Mouse (Mus musculus) heart, adult 2 months (tissue): ENCODE measurements around the gene Kalrn. TPM values are rescaled to one million over a fixed set of nuclear protein-coding genes. Genes with fewer than 3 reads are reported as not detected.

Experiments
- DNase-seq, 2 experiments: peaks; one replicate each; pipeline ENCODE4 v3.0.0; 2021
- H3K27ac ChIP-seq: fragments of 200-600 bp; 2 replicates; pipeline ENCODE4 v1.8.1; 2022
- H3K27me3 ChIP-seq: fragments of 200-500 bp; 2 replicates; pipeline ENCODE4 v1.6.1; 2012; ENCODE audit warnings: mild to moderate bottlenecking, low read length, inconsistent platforms, mixed read lengths; ENCODE audit not compliant: control insufficient read depth, insufficient read depth
- H3K36me3 ChIP-seq: fragments of 200-500 bp; 2 replicates; pipeline ENCODE4 v1.6.1; 2012; ENCODE audit warnings: low read length, inconsistent platforms; ENCODE audit not compliant: control insufficient read depth, insufficient read depth
- H3K4me1 ChIP-seq: fragments of 200-500 bp; 2 replicates; pipeline ENCODE4 v1.6.1; 2011; ENCODE audit warnings: low read length; ENCODE audit not compliant: control insufficient read depth, insufficient read depth
- H3K4me3 ChIP-seq: fragments of 200-600 bp; 2 replicates; pipeline ENCODE4 v1.8.1; 2022
- H3K79me2 ChIP-seq: fragments of 200-500 bp; replicated peaks from 2 replicates; pipeline ENCODE4 v1.6.1; 2012; ENCODE audit warnings: mild to moderate bottlenecking, inconsistent platforms, low read length, moderate library complexity, mixed read lengths; ENCODE audit not compliant: control insufficient read depth, insufficient read depth
- H3K9ac ChIP-seq: fragments of 200-500 bp; 2 replicates; pipeline ENCODE4 v1.6.1; 2012; ENCODE audit warnings: low read depth, mild to moderate bottlenecking, control low read depth, inconsistent platforms, low read length, mixed read lengths
- CTCF ChIP-seq: fragments of 200-600 bp; IDR thresholded peaks from 2 replicates; pipeline ENCODE4 v1.8.1; 2022; ENCODE audit warnings: antibody characterized with exemption, mild to moderate bottlenecking, moderate library complexity
- EP300 ChIP-seq: fragments of 200-500 bp; IDR thresholded peaks from 2 replicates; pipeline ENCODE4 v1.6.1; 2011; ENCODE audit warnings: low read depth, low read length, control low read depth; ENCODE audit not compliant: insufficient read depth
- POLR2A ChIP-seq: fragments of 200-500 bp; IDR thresholded peaks from 2 replicates; pipeline ENCODE4 v1.6.1; 2011; ENCODE audit warnings: mild to moderate bottlenecking, low read depth, low read length, control low read depth; ENCODE audit not compliant: insufficient read depth
- WGBS: fragments of 180-500 bp; shearing (Covaris S2); methylation state at CpG from one replicate; pipeline ENCODE4 v1.1.7; 2018; 5-methylcytosine and 5-hydroxymethylcytosine counted together
- intact Hi-C: fragments of 180-260 bp; cut with DNase I; formaldehyde crosslinking; loops from one replicate; pipeline ENCODE4 v1.15.1; 2025
- polyA plus RNA-seq: library from polyadenylated mRNA; depleted of rRNA; stranded (reverse); fragments of >200 nt; gene quantifications from 2 replicates; pipeline ENCODE4 v1.2.3, GENCODE M21; 2012
- total RNA-seq, 2 experiments: library from RNA; stranded (reverse); gene quantifications; 2 replicates each; pipeline ENCODE4 v1.2.3; 2021

Gene Kalrn
- total and polyA plus RNA-seq, 3 experiments: 8.2 to 31.8 (median 26.1) TPM

- under 1% methylated on average over 44 of the region's 44 CpGs for WGBS
- H3K27ac ChIP-seq: peak within 1 kb of the TSS; percentile 76
- intact Hi-C loops: no loop called here
- peak; percentile 88 to 91 for DNase-seq
- no peaks in the 10 kb centered on the region for H3K79me2 ChIP-seq
- H3K27me3 ChIP-seq: no peaks in the 10 kb centered on the region
- TF ChIP-seq CTCF (no peak), POLR2A (peak; percentile 59; the same call in 1 of the 2 replicates)
- no peaks in the 10 kb centered on the region for H3K36me3 ChIP-seq
- peak within 1 kb of the TSS; percentile 87 for H3K9ac ChIP-seq
- H3K4me1 ChIP-seq: no peaks in the 10 kb centered on the region; the same call in 1 of the 2 replicates
- peak within 1 kb of the TSS; percentile 85 for H3K4me3 ChIP-seq
Measured at GRCm38 (mm10) chr16:33966538-33967282, 606.6 kb downstream of the Kalrn start, which contains the start of gene Umps. TSS of gene Umps (minus strand) at chr16:33967038.

GRCm38 (mm10) chr16:33965878-33966537, 607.3 kb downstream of the Kalrn start:
- intact Hi-C loops: no loop called here
- H3K9ac ChIP-seq: peak overlapping the region; percentile 87
- no peaks in the 10 kb centered on the region for H3K36me3 ChIP-seq
- H3K4me1 ChIP-seq: no peaks in the 10 kb centered on the region; the same call in 1 of the 2 replicates
- no peaks in the 10 kb centered on the region for H3K79me2 ChIP-seq
- peak overlapping the region; percentile 85 for H3K4me3 ChIP-seq
- DNase-seq: no peak
- TF ChIP-seq CTCF: no peak
- no peak for TF ChIP-seq EP300
- peak overlapping the region; percentile 76 for H3K27ac ChIP-seq
- H3K27me3 ChIP-seq: no peaks in the 10 kb centered on the region
- 18% methylated on average over 15 of the region's 15 CpGs for WGBS

GRCm38 (mm10) chr16:33963509-33963908, 609.8 kb downstream of the Kalrn start:
- DNase-seq: no peak
- Histone ChIP-seq H3K36me3 (no peaks in the 10 kb centered on the region), H3K4me3 (no peak overlapping the region), H3K27me3 (no peaks in the 10 kb centered on the region), H3K79me2 (no peaks in the 10 kb centered on the region), H3K4me1 (no peaks in the 10 kb centered on the region; the same call in 1 of the 2 replicates), H3K27ac (no peak overlapping the region), H3K9ac (no peak overlapping the region)
- intact Hi-C loops: no loop called here
- no peak for TF ChIP-seq POLR2A
- no peak for TF ChIP-seq EP300
- no peak for TF ChIP-seq CTCF
- 78% methylated on average over 6 of the region's 6 CpGs for WGBS

GRCm38 (mm10) chr16:33954793-33955192, 618.5 kb downstream of the Kalrn start:
- TF ChIP-seq CTCF (no peak), POLR2A (no peak), EP300 (no peak)
- Histone ChIP-seq H3K27me3 (no peaks in the 10 kb centered on the region), H3K4me1 (no peaks in the 10 kb centered on the region; the same call in 1 of the 2 replicates), H3K79me2 (no peaks in the 10 kb centered on the region; the same call in 1 of the 2 replicates), H3K36me3 (peaks cover 3% of the 10 kb centered on the region), H3K4me3 (no peak overlapping the region), H3K9ac (no peak overlapping the region), H3K27ac (no peak overlapping the region)
- intact Hi-C loops: loop anchor here (5.0 kb wide), 1 partner anchor 33 kb away; no protein-coding TSS in a partner anchor
- no peak for DNase-seq
- 87% methylated on average over 1 of the region's 1 CpGs for WGBS

GRCm38 (mm10) chr16:33953008-33953407, 620.3 kb downstream of the Kalrn start:
- no peak overlapping the region for H3K9ac ChIP-seq
- no peak overlapping the region for H3K4me3 ChIP-seq
- no peaks in the 10 kb centered on the region; the same call in 1 of the 2 replicates for H3K4me1 ChIP-seq
- WGBS: 84% methylated on average over 4 of the region's 4 CpGs
- peaks cover 3% of the 10 kb centered on the region for H3K36me3 ChIP-seq
- TF ChIP-seq POLR2A: no peak
- no peak for TF ChIP-seq EP300
- TF ChIP-seq CTCF: no peak
- DNase-seq: no peak
- no peak overlapping the region for H3K27ac ChIP-seq
- intact Hi-C loops: loop anchor here (5.0 kb wide), 1 partner anchor 34 kb away; no protein-coding TSS in a partner anchor
- H3K27me3 ChIP-seq: no peaks in the 10 kb centered on the region
- H3K79me2 ChIP-seq: no peaks in the 10 kb centered on the region; the same call in 1 of the 2 replicates
